Mouse (Mus musculus): Measurements from ENCODE around the gene H2al1f. TPM values are rescaled to one million over a fixed set of nuclear protein-coding genes. Genes with fewer than 3 reads are reported as not detected.

H2al1f gene
- total and polyA plus RNA-seq, 3 experiments: not detected

- Histone ChIP-seq H3K4me1 (ENCODE audit: control insufficient read depth in 1 of 2, insufficient read depth in 2 of 2, low read length in 2 of 2) (no peaks in the 10 kb centered on the region), H3K4me3 (ENCODE audit: control insufficient read depth in 1 of 2, insufficient read depth in 1 of 2, low read depth in 2 of 2, low read length in 2 of 2) (no peak overlapping the region), H3K79me2 (ENCODE audit: control insufficient read depth, insufficient read depth, low read length, poor library complexity) (no peaks in the 10 kb centered on the region), H3K27me3 (ENCODE audit: control insufficient read depth in 1 of 2, insufficient read depth in 2 of 2, low read length in 2 of 2) (no peaks in the 10 kb centered on the region), H3K9me3 (replicated peaks; ENCODE audit: insufficient read depth, low read length) (no peaks in the 10 kb centered on the region), H3K27ac (ENCODE audit: control insufficient read depth, low read depth, low read length) (no peak overlapping the region), H3K9ac (ENCODE audit: control insufficient read depth, low read depth, low read length, poor library complexity, severe bottlenecking) (no peak overlapping the region), H3K36me3 (ENCODE audit: control insufficient read depth in 1 of 2, insufficient read depth in 2 of 2, low read length in 2 of 2) (no peaks in the 10 kb centered on the region)
- TF ChIP-seq EP300 (IDR thresholded peaks at IDR 0.05; ENCODE audit: low read depth in 1 of 2, low read length in 2 of 2) (no peak), SIN3A (IDR thresholded peaks at IDR 0.05; ENCODE audit: low read length) (no peak), MXI1 (IDR thresholded peaks at IDR 0.05; ENCODE audit: low read depth, low read length) (no peak), MAFK (IDR thresholded peaks at IDR 0.05; ENCODE audit: borderline replicate concordance, low read depth, low read length) (no peak), TAL1 (IDR thresholded peaks at IDR 0.05; ENCODE audit: low read length) (no peak), GABPA (IDR thresholded peaks at IDR 0.05; ENCODE audit: low read depth, low read length) (no peak), POLR2AphosphoS5 (IDR thresholded peaks at IDR 0.05; ENCODE audit: borderline replicate concordance, low read depth, low read length) (no peak), TBP (IDR thresholded peaks at IDR 0.05; ENCODE audit: low read depth, low read length) (no peak), USF2 (IDR thresholded peaks at IDR 0.05; ENCODE audit: borderline replicate concordance in 1 of 2, insufficient read depth in 1 of 2, low read depth in 1 of 2, low read length in 2 of 2) (no peak)
- no peak for DNase-seq (ENCODE audit: low read depth, low spot score)
Observed at GRCm38 (mm10) chrX:11361261-11361660, 46.3 kb downstream of the H2al1f start.

DNA sequence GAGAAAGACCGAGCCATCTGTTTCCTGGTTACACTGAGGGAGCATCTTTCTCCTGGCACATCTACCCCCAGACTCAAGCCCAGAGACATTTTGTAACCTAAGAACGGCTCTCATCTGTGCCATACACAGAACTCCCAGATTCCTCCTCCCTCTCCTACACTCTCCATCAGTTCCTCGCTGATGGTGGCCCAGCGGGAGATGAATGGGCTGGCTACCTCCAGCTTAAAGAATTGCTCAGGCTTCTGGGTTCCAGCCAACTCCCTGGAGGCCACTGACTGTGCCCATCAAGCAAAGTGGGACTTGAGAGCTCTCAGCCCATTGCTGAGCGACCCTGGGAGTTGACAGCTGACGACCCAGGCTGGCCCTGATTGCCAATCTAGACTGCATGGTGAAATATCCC is 48.9 kb downstream of the H2al1f start:
- Histone ChIP-seq H3K9ac (ENCODE audit: control insufficient read depth, low read depth, low read length, poor library complexity, severe bottlenecking) (no peak overlapping the region), H3K9me3 (replicated peaks; ENCODE audit: insufficient read depth, low read length) (no peaks in the 10 kb centered on the region), H3K27me3 (ENCODE audit: control insufficient read depth in 1 of 2, insufficient read depth in 2 of 2, low read length in 2 of 2) (no peaks in the 10 kb centered on the region), H3K4me1 (ENCODE audit: control insufficient read depth in 1 of 2, insufficient read depth in 2 of 2, low read length in 2 of 2) (no peaks in the 10 kb centered on the region), H3K79me2 (ENCODE audit: control insufficient read depth, insufficient read depth, low read length, poor library complexity) (no peaks in the 10 kb centered on the region), H3K36me3 (ENCODE audit: control insufficient read depth in 1 of 2, insufficient read depth in 2 of 2, low read length in 2 of 2) (no peaks in the 10 kb centered on the region), H3K27ac (ENCODE audit: control insufficient read depth, low read depth, low read length) (no peak overlapping the region), H3K4me3 (ENCODE audit: control insufficient read depth in 1 of 2, insufficient read depth in 1 of 2, low read depth in 2 of 2, low read length in 2 of 2) (no peak overlapping the region)
- DNase-seq (ENCODE audit: low read depth, low spot score): no peak
- TF ChIP-seq TCF12 (IDR thresholded peaks at IDR 0.05; ENCODE audit: low read depth, low read length) (no peak), USF2 (IDR thresholded peaks at IDR 0.05; ENCODE audit: borderline replicate concordance in 1 of 2, insufficient read depth in 1 of 2, low read depth in 1 of 2, low read length in 2 of 2) (no peak), ZMIZ1 (IDR thresholded peaks at IDR 0.05; ENCODE audit: low read depth, low read length) (no peak), USF1 (IDR thresholded peaks at IDR 0.05; ENCODE audit: low read depth, low read length) (no peak), ZNF384 (IDR thresholded peaks at IDR 0.05; ENCODE audit: low read depth, low read length) (no peak), EP300 (IDR thresholded peaks at IDR 0.05; ENCODE audit: low read depth in 1 of 2, low read length in 2 of 2) (no peak), GATA1 (IDR thresholded peaks at IDR 0.05; ENCODE audit: low read depth, low read length) (no peak), KAT2A (conservative IDR thresholded peaks at IDR 0.05; ENCODE audit: low read depth, low read length) (no peak), MAFK (IDR thresholded peaks at IDR 0.05; ENCODE audit: borderline replicate concordance, low read depth, low read length) (no peak), ELF1 (IDR thresholded peaks at IDR 0.05; ENCODE audit: low read depth, low read length) (no peak), MAX (IDR thresholded peaks at IDR 0.05; ENCODE audit: low read length) (no peak), CHD1 (IDR thresholded peaks at IDR 0.05; ENCODE audit: low read depth, low read length) (no peak), ETS1 (IDR thresholded peaks at IDR 0.05; ENCODE audit: low read depth, low read length) (no peak), RCOR1 (IDR thresholded peaks at IDR 0.05; ENCODE audit: low read depth, low read length) (no peak), SIN3A (IDR thresholded peaks at IDR 0.05; ENCODE audit: low read length) (no peak), MEF2A (IDR thresholded peaks at IDR 0.05; ENCODE audit: extremely low read depth, insufficient replicate concordance, low read depth, low read length, poor library complexity, severe bottlenecking) (no peak), MAZ (IDR thresholded peaks at IDR 0.05; ENCODE audit: low read depth, low read length) (no peak), ZKSCAN1 (IDR thresholded peaks at IDR 0.05; ENCODE audit: low read depth, low read length) (no peak), POLR2A (IDR thresholded peaks at IDR 0.05; ENCODE audit: control insufficient read depth in 1 of 2, insufficient read depth in 1 of 2, low read depth in 1 of 2, low read length in 2 of 2, poor library complexity in 1 of 2) (no peak), MYB (IDR thresholded peaks at IDR 0.05; ENCODE audit: low read depth, low read length) (no peak)
